Mouse (Mus musculus) thymus, postnatal 36 days (tissue): ENCODE measurements around the gene Pomt1.

Experiments
- DNase-seq, 2 experiments: peaks; one replicate each; pipeline ENCODE4 v3.0.0; 2022; ENCODE audit warnings: mixed read lengths in 2 of 2

Gene Pomt1

DNA sequence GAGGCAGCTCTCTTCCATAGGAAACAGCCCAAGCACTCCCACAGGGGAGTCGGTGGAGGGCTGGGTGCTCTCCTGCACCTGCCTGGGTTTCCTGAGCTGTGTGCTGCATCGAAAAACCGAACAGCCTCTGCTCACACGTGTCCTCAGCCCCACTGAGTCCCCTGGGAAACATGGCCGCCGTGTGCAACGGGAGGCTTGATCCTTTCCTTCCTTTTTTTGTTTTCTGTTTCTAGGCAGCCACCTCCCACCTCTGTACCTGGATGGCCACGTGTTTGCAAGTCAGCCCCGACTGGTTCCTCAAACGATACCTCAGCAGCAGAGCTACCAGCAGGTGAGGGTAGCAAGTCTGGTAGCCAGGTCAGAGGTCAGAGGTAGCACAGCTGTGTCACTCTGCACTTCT, 14.3 kb upstream of the Pomt1 start:
- DNase-seq: no peak

DNA sequence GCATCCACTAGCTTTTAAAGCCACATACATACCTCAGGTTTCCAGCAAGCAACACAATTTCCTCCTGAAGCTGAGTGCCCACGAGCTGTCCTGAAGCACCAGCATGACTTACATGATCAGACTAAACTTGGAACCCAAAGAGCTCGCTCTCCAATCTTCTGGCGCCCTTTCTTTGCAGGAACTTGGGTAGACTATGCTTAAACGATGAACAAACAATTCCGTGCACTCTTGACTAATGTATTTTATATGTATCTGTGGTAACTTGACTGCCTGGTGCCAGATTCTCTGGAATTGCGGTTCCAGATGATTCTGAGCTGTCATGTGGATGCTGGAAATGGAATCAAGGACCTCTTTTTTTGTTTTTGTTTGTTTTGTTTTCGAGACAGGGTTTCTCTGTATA, 957 bp upstream of the Pomt1 start:
- DNase-seq: no peak

- peak in 1 of 2 experiments; percentile 38 for DNase-seq
Measured at GRCm38 (mm10) chr2:32236760-32237487, 534 bp downstream of the Pomt1 start.

- no peak for DNase-seq
Measured at GRCm38 (mm10) chr2:32237571-32237970, 1.2 kb downstream of the Pomt1 start.

- DNase-seq: no peak
Measured at GRCm38 (mm10) chr2:32238708-32239435, 2.5 kb downstream of the Pomt1 start.

- no peak for DNase-seq
Measured at GRCm38 (mm10) chr2:32240591-32240990, 4.2 kb downstream of the Pomt1 start.

- no peak for DNase-seq
Measured at GRCm38 (mm10) chr2:32242986-32243385, 6.6 kb downstream of the Pomt1 start.

GRCm38 (mm10) chr2:32246741-32247140, 10.4 kb downstream of the Pomt1 start:
- no peak for DNase-seq

GRCm38 (mm10) chr2:32248377-32249361, 12.3 kb downstream of the Pomt1 start:
- no peak for DNase-seq

- DNase-seq: no peak
Measured at GRCm38 (mm10) chr2:32251791-32252527, 15.6 kb downstream of the Pomt1 start.

- DNase-seq: no peak
Measured at GRCm38 (mm10) chr2:32252658-32253057, 16.3 kb downstream of the Pomt1 start.

- DNase-seq: no peak
Measured at GRCm38 (mm10) chr2:32253352-32253751, 17.0 kb downstream of the Pomt1 start.

DNA sequence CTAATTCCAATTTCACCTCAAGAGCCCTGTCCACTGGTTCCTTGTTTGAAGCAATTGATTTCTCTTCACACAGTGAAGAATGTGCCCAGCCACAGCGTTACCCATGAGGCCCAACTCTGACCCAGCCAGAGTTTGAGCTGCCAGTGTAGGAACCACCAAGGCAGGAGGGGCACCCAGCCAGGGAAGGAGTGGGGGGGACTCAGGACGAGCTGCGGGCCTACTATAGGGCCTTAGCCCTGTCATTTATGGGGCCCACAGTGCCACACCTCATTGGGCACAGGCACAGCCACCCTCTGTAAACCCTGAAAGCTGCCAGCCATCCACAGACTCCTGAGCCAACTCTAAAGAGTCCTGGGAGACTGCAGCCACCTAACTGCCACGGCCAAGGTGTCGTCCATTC, 18.2 kb downstream of the Pomt1 start:
- DNase-seq: no peak

- no peak for DNase-seq
Measured at GRCm38 (mm10) chr2:32256273-32256672, 19.9 kb downstream of the Pomt1 start.

DNA sequence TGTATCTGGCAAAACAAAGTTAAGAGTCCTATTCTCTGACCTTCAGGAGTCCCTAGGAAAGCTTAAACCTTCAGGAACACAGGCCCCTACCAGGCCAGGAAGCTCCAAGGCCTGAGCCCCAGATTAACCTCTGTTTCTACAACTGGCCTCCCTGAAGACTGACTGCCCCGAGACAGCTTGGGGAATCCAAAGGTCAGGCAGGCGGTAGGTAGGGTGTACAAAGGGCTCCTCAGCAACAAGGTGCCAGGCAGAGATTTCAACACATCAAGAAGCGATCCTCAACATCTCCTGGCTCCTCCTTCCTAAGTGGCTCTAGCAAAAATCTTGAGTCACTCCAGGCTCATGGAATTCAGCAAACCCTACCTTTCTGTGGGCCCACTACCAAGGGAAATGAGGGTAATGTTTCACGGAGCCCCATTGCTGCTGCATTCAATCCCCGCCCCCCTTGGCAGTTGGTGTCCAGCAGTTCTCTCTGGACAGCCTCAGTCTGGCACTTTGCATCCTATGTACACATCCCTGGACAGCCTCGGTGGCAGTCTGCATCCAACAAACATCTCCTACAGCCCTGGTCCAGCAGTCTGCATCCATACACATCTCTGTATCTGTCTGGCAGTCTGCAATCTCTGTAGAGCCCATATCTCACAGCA, 22.6 kb downstream of the Pomt1 start:
- no peak for DNase-seq

GRCm38 (mm10) chr2:32259657-32260417, 23.4 kb downstream of the Pomt1 start, which contains the start of gene Uck1:
Gene Uck1, minus strand, starts transcription at chr2:32260159.
- peak; percentile 86 to 92 for DNase-seq

DNA sequence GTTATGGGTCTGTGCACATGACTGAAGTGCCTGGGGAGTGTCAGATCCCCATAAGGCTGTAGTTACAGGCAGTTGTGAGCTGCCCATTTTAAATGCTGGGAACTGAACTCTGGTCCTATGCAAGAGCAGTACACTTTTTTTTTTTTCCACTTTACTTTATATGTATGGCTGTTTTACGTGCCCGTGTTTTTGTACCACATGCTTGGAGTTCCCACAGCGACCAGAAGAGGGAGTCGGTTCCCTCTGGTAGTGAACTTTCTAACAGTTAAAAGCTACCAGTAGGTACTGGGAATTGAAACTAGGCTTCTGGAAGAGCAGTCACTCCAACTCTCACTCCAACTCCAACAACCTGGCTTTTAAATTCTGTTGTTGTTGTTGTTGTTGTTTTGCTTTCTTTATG, 24.2 kb downstream of the Pomt1 start:
- peak; percentile 70 to 74 for DNase-seq

GRCm38 (mm10) chr2:32275823-32276222, 39.4 kb downstream of the Pomt1 start:
- no peak for DNase-seq

GRCm38 (mm10) chr2:32282289-32282688, 45.9 kb downstream of the Pomt1 start:
- no peak for DNase-seq

DNA sequence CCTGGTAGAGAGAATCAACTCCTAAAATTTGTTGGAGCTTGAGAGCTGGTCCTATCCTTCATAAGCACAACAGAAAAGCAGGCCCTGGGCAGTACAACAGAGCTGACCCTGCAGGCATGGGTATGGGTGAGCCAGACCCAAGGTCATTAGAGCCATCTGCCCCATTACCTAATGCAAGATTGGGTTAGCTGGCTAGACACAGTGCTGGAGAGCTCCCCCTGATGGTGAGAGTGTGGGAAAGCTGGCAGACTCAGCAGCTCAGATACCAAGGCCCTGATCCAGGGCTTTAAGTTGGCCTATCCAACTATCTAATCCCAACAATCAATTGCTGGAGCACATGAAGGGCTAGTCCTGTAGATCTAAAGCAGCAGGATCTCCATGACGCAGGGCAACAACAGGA, 46.3 kb downstream of the Pomt1 start:
- peak; percentile 47 to 48 for DNase-seq

DNA sequence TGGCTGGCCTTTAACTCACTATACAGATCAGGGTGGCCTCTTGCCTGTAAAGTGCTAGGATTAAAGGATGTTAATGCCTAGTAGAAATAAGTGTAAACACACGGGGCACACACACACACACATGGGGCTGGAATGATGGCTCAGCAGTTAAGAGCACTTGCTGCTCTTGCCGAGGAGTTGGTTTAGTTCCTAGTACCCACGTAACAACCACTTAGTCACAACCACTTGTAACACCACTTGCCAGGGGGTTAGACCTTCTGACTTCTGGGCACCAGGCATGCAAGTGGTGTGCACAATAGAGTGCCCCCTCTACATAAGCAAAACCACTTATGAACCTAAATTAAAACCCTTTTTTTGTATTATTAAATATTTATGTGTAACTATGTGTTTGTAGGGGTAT, 47.6 kb downstream of the Pomt1 start:
- no peak for DNase-seq
